Mouse (Mus musculus): ENCODE data around the gene Kirrel3. TPM values are rescaled to one million over a fixed set of nuclear protein-coding genes. Genes with fewer than 3 reads are reported as not detected.
A peak's percentile ranks its signal among the peaks of the same experiment; 100 is the strongest.

Kirrel3 gene
- polyA plus RNA-seq, 1 experiment from 2014 or later, result 11.4 TPM

- no peaks in the 10 kb centered on the region for H3K36me3 ChIP-seq (replicated peaks)
- WGBS, result 51% methylated on average over 2 of the region's 2 CpGs
- H3K27ac ChIP-seq, result no peak overlapping the region
- H3K9ac ChIP-seq, result no peak overlapping the region
- H3K4me1 ChIP-seq, result 0 out of 2 replicates have a peak, but pooled peaks cover 3% of the 10 kb centered on the region
- H3K4me2 ChIP-seq, result no peak overlapping the region
- no peak overlapping the region for H3K4me3 ChIP-seq (replicated peaks)
- H3K27me3 ChIP-seq, result peaks cover 7% of the 10 kb centered on the region; the same call in 1 of the 2 replicates
- no peaks in the 10 kb centered on the region for H3K9me3 ChIP-seq
- ATAC-seq (ENCODE audit: low FRiP score), result 0 out of 2 replicates have a peak, but pooled peaks have one; percentile 27
Measured at GRCm38 (mm10) chr9:34748003-34748402, 262.3 kb downstream of the Kirrel3 start.

GRCm38 (mm10) chr9:34749161-34749560, 263.5 kb downstream of the Kirrel3 start:
- Histone ChIP-seq H3K9me3 (no peaks in the 10 kb centered on the region), H3K4me1 (peaks cover 6% of the 10 kb centered on the region), H3K4me2 (no peak overlapping the region), H3K27ac (no peak overlapping the region), H3K36me3 (replicated peaks) (no peaks in the 10 kb centered on the region), H3K9ac (no peak overlapping the region), H3K27me3 (peaks cover 7% of the 10 kb centered on the region; the same call in 1 of the 2 replicates), H3K4me3 (replicated peaks) (no peak overlapping the region)
- no peak for ATAC-seq (ENCODE audit: low FRiP score)
- WGBS, result 87% methylated on average over 7 of the region's 7 CpGs

- ATAC-seq (ENCODE audit: low FRiP score), result no peak
- peaks cover 7% of the 10 kb centered on the region; the same call in 1 of the 2 replicates for H3K27me3 ChIP-seq
Measured at GRCm38 (mm10) chr9:34749877-34750276, 264.2 kb downstream of the Kirrel3 start.

GRCm38 (mm10) chr9:34750887-34751286, 265.2 kb downstream of the Kirrel3 start:
- H3K9ac ChIP-seq, result no peak overlapping the region
- H3K27me3 ChIP-seq, result peaks cover 7% of the 10 kb centered on the region; the same call in 1 of the 2 replicates
- 62% methylated on average over 2 of the region's 2 CpGs for WGBS
- H3K4me2 ChIP-seq, result no peak overlapping the region
- no peaks in the 10 kb centered on the region for H3K36me3 ChIP-seq (replicated peaks)
- H3K27ac ChIP-seq, result no peak overlapping the region
- peaks cover 20% of the 10 kb centered on the region for H3K4me1 ChIP-seq
- no peak for ATAC-seq (ENCODE audit: low FRiP score)
- no peak overlapping the region for H3K4me3 ChIP-seq (replicated peaks)
- H3K9me3 ChIP-seq, result no peaks in the 10 kb centered on the region

More at GRCm38 (mm10) chr9:34749877-34750276, 264.2 kb downstream of the Kirrel3 start:
- no peaks in the 10 kb centered on the region for H3K9me3 ChIP-seq
- WGBS, result 63% methylated on average over 4 of the region's 4 CpGs
- no peak overlapping the region for H3K4me2 ChIP-seq
- H3K4me1 ChIP-seq, result peaks cover 13% of the 10 kb centered on the region
- H3K36me3 ChIP-seq (replicated peaks), result no peaks in the 10 kb centered on the region
- no peak overlapping the region for H3K9ac ChIP-seq
- no peak overlapping the region for H3K4me3 ChIP-seq (replicated peaks)
- no peak overlapping the region for H3K27ac ChIP-seq

- no peaks in the 10 kb centered on the region for H3K36me3 ChIP-seq (replicated peaks)
- ATAC-seq (ENCODE audit: low FRiP score), result no peak
- H3K9me3 ChIP-seq, result no peaks in the 10 kb centered on the region
- no peak overlapping the region for H3K4me3 ChIP-seq (replicated peaks)
- no peak overlapping the region for H3K27ac ChIP-seq
- H3K4me1 ChIP-seq, result peaks cover 20% of the 10 kb centered on the region
- WGBS, result 85% methylated on average over 5 of the region's 5 CpGs
- no peak overlapping the region for H3K9ac ChIP-seq
- no peak overlapping the region for H3K4me2 ChIP-seq
- peaks cover 7% of the 10 kb centered on the region; the same call in 1 of the 2 replicates for H3K27me3 ChIP-seq
Measured at GRCm38 (mm10) chr9:34752076-34752800, 266.5 kb downstream of the Kirrel3 start.

- H3K27me3 ChIP-seq, result peaks cover 7% of the 10 kb centered on the region; the same call in 1 of the 2 replicates
- no peak overlapping the region for H3K4me2 ChIP-seq
- ATAC-seq (ENCODE audit: low FRiP score), result no peak
- H3K9me3 ChIP-seq, result no peaks in the 10 kb centered on the region
- no peak overlapping the region for H3K27ac ChIP-seq
- 36% methylated on average over 4 of the region's 4 CpGs for WGBS
- H3K4me1 ChIP-seq, result peaks cover 20% of the 10 kb centered on the region
- H3K4me3 ChIP-seq (replicated peaks), result no peak overlapping the region
- no peaks in the 10 kb centered on the region for H3K36me3 ChIP-seq (replicated peaks)
- no peak overlapping the region for H3K9ac ChIP-seq
Measured at GRCm38 (mm10) chr9:34752801-34753170, 267.1 kb downstream of the Kirrel3 start.

- peak overlapping the region; percentile 26; the same call in 1 of the 2 replicates for H3K27ac ChIP-seq
- 69% methylated on average over 5 of the region's 5 CpGs for WGBS
Measured at GRCm38 (mm10) chr9:34753891-34754290, 268.2 kb downstream of the Kirrel3 start.

GRCm38 (mm10) chr9:34754523-34755097, 268.9 kb downstream of the Kirrel3 start:
- H3K9me3 ChIP-seq, result no peaks in the 10 kb centered on the region
- no peak overlapping the region for H3K4me2 ChIP-seq
- peak; percentile 69; the same call in 1 of the 2 replicates for ATAC-seq (ENCODE audit: low FRiP score)
- H3K4me3 ChIP-seq (replicated peaks), result no peak overlapping the region
- no peak overlapping the region for H3K9ac ChIP-seq
- H3K27me3 ChIP-seq, result peaks cover 7% of the 10 kb centered on the region; the same call in 1 of the 2 replicates
- no peaks in the 10 kb centered on the region for H3K36me3 ChIP-seq (replicated peaks)
- peaks cover 20% of the 10 kb centered on the region for H3K4me1 ChIP-seq
- WGBS, result 19% methylated on average over 6 of the region's 6 CpGs
- H3K27ac ChIP-seq, result peak overlapping the region; percentile 26; the same call in 1 of the 2 replicates

More at GRCm38 (mm10) chr9:34753891-34754290, 268.2 kb downstream of the Kirrel3 start:
- Histone ChIP-seq H3K4me2 (no peak overlapping the region), H3K4me1 (peaks cover 20% of the 10 kb centered on the region), H3K9me3 (no peaks in the 10 kb centered on the region), H3K9ac (no peak overlapping the region), H3K36me3 (replicated peaks) (no peaks in the 10 kb centered on the region), H3K4me3 (replicated peaks) (no peak overlapping the region), H3K27me3 (peaks cover 7% of the 10 kb centered on the region; the same call in 1 of the 2 replicates)
- 0 out of 2 replicates have a peak, but pooled peaks have one; percentile 5 for ATAC-seq (ENCODE audit: low FRiP score)

- H3K9me3 ChIP-seq, result no peaks in the 10 kb centered on the region
- ATAC-seq (ENCODE audit: low FRiP score), result no peak
- no peak overlapping the region for H3K9ac ChIP-seq
- peaks cover under 1% of the 10 kb centered on the region; the same call in 1 of the 2 replicates for H3K27me3 ChIP-seq
- WGBS, result 59% methylated on average over 7 of the region's 7 CpGs
- no peak overlapping the region for H3K4me2 ChIP-seq
- peaks cover 23% of the 10 kb centered on the region for H3K4me1 ChIP-seq
- H3K27ac ChIP-seq, result no peak overlapping the region
- H3K36me3 ChIP-seq (replicated peaks), result no peaks in the 10 kb centered on the region
- no peak overlapping the region for H3K4me3 ChIP-seq (replicated peaks)
Measured at GRCm38 (mm10) chr9:34756055-34756454, 270.4 kb downstream of the Kirrel3 start.

- no peak overlapping the region for H3K4me3 ChIP-seq (replicated peaks)
- no peak overlapping the region for H3K9ac ChIP-seq
- no peak for ATAC-seq (ENCODE audit: low FRiP score)
- H3K4me2 ChIP-seq, result no peak overlapping the region
- H3K4me1 ChIP-seq, result peaks cover 22% of the 10 kb centered on the region
- H3K27ac ChIP-seq, result no peak overlapping the region
- no peaks in the 10 kb centered on the region for H3K27me3 ChIP-seq
- no peaks in the 10 kb centered on the region for H3K36me3 ChIP-seq (replicated peaks)
- 50% methylated on average over 5 of the region's 5 CpGs for WGBS
- no peaks in the 10 kb centered on the region for H3K9me3 ChIP-seq
Measured at GRCm38 (mm10) chr9:34758925-34759324, 273.2 kb downstream of the Kirrel3 start.

GRCm38 (mm10) chr9:34760521-34760920, 274.8 kb downstream of the Kirrel3 start:
- no peak for ATAC-seq (ENCODE audit: low FRiP score)
- no peak overlapping the region for H3K9ac ChIP-seq
- H3K9me3 ChIP-seq, result no peaks in the 10 kb centered on the region
- no peak overlapping the region for H3K4me3 ChIP-seq (replicated peaks)
- 54% methylated on average over 3 of the region's 3 CpGs for WGBS
- peaks cover 7% of the 10 kb centered on the region; the same call in 1 of the 2 replicates for H3K4me1 ChIP-seq
- no peak overlapping the region for H3K4me2 ChIP-seq
- H3K27me3 ChIP-seq, result no peaks in the 10 kb centered on the region
- H3K27ac ChIP-seq, result no peak overlapping the region
- no peaks in the 10 kb centered on the region for H3K36me3 ChIP-seq (replicated peaks)

GRCm38 (mm10) chr9:34766792-34767623, 281.3 kb downstream of the Kirrel3 start:
- Histone ChIP-seq H3K36me3 (replicated peaks) (no peaks in the 10 kb centered on the region), H3K4me1 (peaks cover 10% of the 10 kb centered on the region), H3K27ac (no peak overlapping the region), H3K27me3 (no peaks in the 10 kb centered on the region), H3K9ac (no peak overlapping the region), H3K9me3 (peaks cover 11% of the 10 kb centered on the region; the same call in 1 of the 2 replicates), H3K4me3 (replicated peaks) (no peak overlapping the region), H3K4me2 (no peak overlapping the region)
- 13% methylated on average over 7 of the region's 7 CpGs for WGBS
- no peak for ATAC-seq (ENCODE audit: low FRiP score)
